Mouse (Mus musculus) right cerebral cortex, adult 18-20 months (tissue): ENCODE measurements at regions not wholly inside any gene's neighbourhood (a gene's known extent, or its start where the extent isn't known, plus 50 kb on each side); places are given as distances from the start of the nearest gene placed in this dataset.
A peak's percentile ranks its signal among the peaks of the same experiment; 100 is the strongest.
"Not testable (repeated sequence)": the region's sequence is repeated elsewhere in the genome, so short reads cannot be mapped to it uniquely, and the experiment has no call there.

ENCODE experiments used
- DNase-seq: peaks from one replicate; pipeline ENCODE4 v3.0.0; 2022; ENCODE audit warnings: mixed read lengths

- peak; percentile 67 for DNase-seq
Observed at GRCm38 (mm10) chr8:24386462-24386861, 339.2 kb downstream of the Adam3 start.

GRCm38 (mm10) chr8:24383963-24384435 is 341.7 kb downstream of the Adam3 start:
- DNase-seq = no peak

GRCm38 (mm10) chr8:24383130-24383962 is 342.3 kb downstream of the Adam3 start:
- no peak for DNase-seq

GRCm38 (mm10) chr8:24381666-24382253 is 343.9 kb downstream of the Adam3 start:
- DNase-seq = no peak

- no peak for DNase-seq
Observed at GRCm38 (mm10) chr8:24378070-24378469, 347.6 kb downstream of the Adam3 start.

- DNase-seq = not testable (repeated sequence)
Observed at GRCm38 (mm10) chr8:24376846-24377245, 348.8 kb downstream of the Adam3 start.

- no peak for DNase-seq
Observed at GRCm38 (mm10) chr8:24374503-24374902, 351.1 kb downstream of the Adam3 start.

GRCm38 (mm10) chr8:24372068-24372467 is 353.6 kb downstream of the Adam3 start:
- DNase-seq = no peak

- peak; percentile 18 for DNase-seq
Observed at GRCm38 (mm10) chr8:24366000-24366399, 359.7 kb downstream of the Adam3 start.

- DNase-seq = no peak
Observed at GRCm38 (mm10) chr8:24364685-24365084, 361.0 kb downstream of the Adam3 start.

GRCm38 (mm10) chr8:24359022-24359600 is 366.5 kb downstream of the Adam3 start:
- DNase-seq = no peak

GRCm38 (mm10) chr8:24355146-24355545 is 370.5 kb downstream of the Adam3 start:
- DNase-seq = no peak

- DNase-seq = no peak
Observed at GRCm38 (mm10) chr8:24353842-24354241, 371.8 kb downstream of the Adam3 start.

GRCm38 (mm10) chr8:24352322-24352721 is 373.3 kb downstream of the Adam3 start:
- DNase-seq = no peak

GRCm38 (mm10) chr8:24351760-24352159 is 373.9 kb downstream of the Adam3 start:
- DNase-seq = no peak

- DNase-seq = no peak
Observed at GRCm38 (mm10) chr8:24346390-24347113, 379.1 kb downstream of the Adam3 start.

- DNase-seq = no peak
Observed at GRCm38 (mm10) chr8:24338694-24339093, 387.0 kb downstream of the Adam3 start.

GRCm38 (mm10) chr8:24337635-24338034 is 388.0 kb downstream of the Adam3 start:
- peak; percentile 25 for DNase-seq

- no peak for DNase-seq
Observed at GRCm38 (mm10) chr8:24335709-24336108, 389.9 kb downstream of the Adam3 start.

- no peak for DNase-seq
Observed at GRCm38 (mm10) chr8:24333705-24334104, 391.9 kb downstream of the Adam3 start.

GRCm38 (mm10) chr8:24310893-24311292 is 414.8 kb downstream of the Adam3 start:
- no peak for DNase-seq

- DNase-seq = no peak
Observed at GRCm38 (mm10) chr8:24294565-24294964, 431.1 kb downstream of the Adam3 start.

GRCm38 (mm10) chr8:24287861-24288260 is 437.8 kb downstream of the Adam3 start:
- no peak for DNase-seq
